Mouse (Mus musculus) frontal cortex, postnatal 25 days (tissue): Measurements from ENCODE around the gene E030018B13Rik.

Source experiments
- DNase-seq, 2 experiments: peaks; one replicate each; pipeline ENCODE4 v3.0.0; 2022; ENCODE audit warnings: low spot score in 2 of 2

E030018B13Rik gene

DNA sequence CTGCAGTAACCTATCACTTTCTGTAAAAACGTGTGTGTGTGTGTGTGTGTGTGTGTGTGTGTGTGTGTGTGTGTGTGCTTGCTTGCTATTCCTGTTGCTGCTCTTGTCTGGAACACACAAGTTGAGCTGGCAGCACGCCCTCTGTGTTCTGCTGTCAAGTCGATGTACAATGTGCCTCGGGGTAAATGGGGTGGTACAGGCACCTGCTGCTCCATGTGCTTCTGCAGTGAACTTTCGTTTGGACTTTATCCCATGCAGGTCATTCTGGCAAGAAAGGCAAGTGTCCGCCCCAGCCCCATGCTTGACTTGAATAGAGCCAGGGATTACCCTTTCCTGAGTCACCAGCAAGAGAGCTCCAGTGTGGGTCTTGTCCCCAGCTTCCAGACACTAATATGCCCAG lies 1.0 kb downstream of the E030018B13Rik start:
- DNase-seq: no peak

DNA sequence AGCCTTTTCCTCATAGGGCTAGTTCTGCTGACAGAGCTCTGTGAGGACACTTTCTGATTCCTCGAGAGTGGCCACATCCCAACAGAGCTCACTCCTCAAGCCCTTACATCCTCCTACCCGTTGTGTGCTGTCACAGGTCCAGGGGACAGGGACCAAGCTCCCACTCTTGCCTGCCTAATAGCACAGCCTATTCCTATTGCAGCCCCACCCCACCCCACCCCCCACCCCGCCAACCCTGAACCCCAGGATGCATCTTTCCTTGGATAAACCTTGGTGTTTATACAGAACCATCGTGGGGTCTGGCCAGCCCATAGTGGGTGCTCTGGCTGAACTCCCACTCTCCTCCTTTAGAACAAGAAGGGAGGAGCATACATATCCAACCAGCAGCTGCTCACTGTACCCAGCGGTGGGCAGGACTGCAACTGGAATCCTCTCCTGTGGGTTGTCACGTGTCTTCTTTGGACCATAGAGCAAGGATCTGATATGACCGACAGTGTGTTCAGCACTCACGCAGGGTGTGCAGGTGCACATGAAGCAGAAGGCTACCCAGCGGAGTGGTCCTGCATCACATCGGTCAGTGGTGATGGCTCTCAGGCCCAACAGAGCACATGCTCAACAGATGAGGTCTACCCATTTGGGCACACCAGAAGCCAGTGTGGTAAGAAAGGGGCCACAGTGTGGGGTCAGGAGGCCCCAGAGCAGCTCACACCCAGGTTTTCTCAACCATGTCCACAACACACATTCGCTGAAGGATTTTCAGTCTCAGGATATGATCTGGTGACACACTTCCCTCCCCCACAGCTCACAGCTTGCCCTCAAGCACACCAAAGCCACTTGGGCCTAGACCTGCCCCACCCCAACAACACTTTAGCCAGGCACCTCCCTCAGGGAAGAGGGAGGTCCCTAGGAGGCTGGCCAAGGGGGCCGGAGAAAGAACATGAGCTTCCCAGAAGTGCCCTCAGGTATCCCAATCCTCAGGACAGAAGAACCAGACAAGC lies 2.4 kb downstream of the E030018B13Rik start:
- DNase-seq: no peak

DNA sequence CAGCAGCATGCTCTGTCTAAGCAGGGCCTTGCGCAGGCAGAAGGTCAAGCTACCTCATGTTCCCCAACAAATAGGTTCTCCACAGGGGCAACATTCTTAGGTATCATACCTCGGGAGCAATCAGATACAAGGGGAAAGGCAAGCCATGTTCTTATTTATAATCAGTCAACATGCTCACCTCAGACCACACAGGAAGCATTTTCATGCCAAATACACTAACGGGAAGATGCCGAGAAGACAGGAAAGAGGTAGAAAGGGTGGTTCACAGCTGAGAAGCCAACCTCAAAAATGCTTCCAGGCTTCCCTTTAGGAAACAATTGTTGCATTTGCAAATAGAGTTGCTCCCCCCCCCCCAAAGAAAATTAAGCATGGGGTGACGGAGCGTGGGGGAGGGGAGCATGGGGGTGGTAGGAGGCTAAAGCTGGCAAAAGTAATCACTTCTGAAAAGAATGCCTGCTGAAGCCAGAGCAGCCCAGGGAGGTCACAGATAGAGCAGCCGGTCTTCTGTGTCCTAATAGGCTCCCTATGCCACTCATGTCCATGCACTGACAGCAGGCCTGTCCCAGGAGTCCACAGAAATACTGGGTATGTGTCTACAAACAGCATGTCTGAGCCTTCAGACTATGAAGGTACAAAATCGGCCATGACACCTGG lies 5.4 kb downstream of the E030018B13Rik start:
- no peak for DNase-seq

DNA sequence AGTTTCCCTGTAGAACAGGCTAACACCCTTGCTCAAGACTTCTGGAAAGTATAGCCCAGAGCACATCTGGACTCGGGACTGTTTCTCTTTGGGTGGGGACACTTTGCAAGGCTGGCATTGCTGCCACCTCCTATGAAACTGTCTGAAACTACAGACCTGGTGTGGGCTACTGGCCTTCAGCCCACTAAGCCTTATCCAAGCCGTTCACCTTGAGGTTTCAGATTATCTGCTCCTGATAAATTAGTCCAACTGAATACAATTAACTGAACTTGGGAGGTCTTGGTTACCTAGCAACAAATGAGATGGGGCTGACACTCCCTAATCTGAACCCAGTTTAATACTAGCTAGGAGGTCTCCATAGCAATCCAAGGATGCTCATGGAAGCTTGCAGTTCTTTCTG lies 5.9 kb downstream of the E030018B13Rik start:
- no peak for DNase-seq

DNA sequence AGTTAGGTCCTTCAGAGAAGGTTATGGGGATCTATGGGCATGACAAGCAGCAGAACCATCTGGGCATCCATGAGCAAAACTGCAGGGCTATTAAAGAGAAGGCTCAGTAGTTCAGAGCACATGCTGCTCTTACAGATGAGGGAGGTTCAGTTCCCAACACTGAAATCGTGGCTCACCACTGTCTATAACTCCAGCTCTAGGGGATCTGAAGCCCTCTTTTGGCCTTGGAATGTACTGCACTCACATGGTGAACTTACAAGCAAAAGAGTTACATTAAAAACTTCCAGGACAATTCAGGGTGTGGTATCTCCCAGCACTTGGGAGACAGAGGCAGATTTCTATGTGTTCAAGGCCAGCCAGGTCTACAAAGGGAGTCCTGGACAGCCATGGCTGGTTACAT lies 6.3 kb downstream of the E030018B13Rik start:
- DNase-seq: no peak

DNA sequence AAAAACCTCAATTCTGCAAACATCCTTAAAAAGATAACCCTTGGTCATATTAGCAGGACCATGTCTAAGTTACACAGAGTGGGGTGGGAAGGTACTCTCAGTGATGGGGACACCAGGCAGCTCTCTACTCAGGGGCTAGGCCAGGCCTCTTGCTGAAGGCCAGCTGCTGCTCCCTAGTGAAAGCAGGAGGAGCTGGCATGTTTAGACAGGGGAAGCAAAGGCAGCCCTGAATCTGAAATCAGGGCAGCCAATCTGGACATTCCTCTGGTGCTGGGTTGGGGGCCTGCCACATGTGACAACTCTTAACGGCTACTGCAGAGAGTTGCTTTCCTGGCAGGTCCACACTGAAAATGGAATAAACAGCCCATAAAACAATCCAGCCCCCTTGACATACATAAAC lies 7.5 kb downstream of the E030018B13Rik start:
- DNase-seq: no peak

DNA sequence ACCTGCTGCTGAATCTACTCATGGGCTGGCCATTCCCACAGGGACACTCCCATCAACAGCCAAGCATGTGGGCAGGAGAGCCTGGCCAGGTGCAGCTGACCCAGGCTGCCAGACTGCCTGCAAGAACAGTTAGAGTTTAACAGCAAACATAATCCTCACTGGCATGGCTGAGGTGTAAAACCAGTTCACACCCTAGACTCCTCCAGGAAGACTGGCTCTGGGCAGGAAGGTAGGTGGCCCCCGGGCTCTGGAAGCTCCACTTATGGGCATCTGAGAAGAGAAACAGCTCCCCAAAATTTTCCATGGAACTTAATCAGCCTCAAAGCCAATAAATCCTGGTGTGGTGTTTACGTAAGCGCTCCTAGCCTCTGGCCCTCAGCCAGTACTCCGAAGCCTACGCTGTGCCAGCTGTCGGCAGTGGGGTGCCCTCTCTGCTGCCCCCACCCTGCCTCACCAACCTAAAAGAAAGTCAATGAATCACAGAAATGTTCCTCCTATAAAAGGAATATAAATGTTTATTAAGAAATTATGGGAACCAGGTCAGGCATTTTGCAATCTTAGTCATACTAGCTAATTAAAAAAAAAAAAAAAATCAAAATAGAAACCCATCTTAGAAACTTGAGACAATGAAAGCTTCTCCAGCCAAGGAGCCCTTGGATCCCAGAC lies 8.2 kb downstream of the E030018B13Rik start:
- DNase-seq: peak in 1 of 2 experiments; percentile 73

DNA sequence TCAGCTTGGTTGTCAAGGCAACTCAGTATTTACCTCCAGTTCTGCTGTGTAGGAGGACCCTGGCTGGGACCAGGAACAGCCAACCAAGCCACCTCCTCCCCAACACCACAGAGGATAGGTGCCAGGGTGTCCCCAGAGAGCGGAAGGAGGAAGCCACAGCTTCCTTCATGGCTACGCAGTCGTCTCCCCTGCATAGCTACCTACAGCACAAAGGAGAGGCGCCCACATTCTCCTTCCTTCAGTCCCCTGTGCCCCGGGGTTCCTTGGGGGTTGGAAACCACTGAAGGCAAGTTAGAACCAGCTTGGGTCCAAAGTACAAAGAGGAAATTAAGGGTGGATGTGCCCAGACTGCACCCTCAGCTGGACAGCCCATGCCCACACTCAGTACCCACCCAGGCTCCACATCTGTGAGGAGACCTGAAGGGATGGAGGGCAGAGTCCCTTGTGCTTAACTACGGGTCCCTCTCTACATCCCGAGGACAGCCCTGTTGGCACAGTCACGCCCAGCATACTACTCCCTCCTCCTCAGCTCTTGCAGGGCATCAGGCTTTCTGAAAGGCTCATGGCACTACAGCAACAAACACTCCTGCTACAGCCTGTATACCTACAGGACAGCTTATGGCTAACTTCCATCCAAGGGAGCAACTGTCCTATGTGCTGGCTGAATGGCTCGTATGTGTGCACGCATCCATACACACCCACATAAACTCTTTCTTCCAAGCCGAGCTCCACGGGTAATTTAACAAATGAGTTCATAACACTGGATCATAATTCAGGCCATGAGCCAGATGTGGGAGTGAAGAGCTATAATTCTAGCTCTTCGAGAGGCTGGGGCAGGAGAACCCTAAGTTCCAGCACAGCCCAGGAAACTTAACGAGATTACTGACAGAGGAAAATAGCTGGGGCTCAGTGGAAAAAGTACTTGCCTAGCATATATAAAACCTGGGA lies 9.0 kb downstream of the E030018B13Rik start:
- peak in 1 of 2 experiments; percentile 57 for DNase-seq

DNA sequence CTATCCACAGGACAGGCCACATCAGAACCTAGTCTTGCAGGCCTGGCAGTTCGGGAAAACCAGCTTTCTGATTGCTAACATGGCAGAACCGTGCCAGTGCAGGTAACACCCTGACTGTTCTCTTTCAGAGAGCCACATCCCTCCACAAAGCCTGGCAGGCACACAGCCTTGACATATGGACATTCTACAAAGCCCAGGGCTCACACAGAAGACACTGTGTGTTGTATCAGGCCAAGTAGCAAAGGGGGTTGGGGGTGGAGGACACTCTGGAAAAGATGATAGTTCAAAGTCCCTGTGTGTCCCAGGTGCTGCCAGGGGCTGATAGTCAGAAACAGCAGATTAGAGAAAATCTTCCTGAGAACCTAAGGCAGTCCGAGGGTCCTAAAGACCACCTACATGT lies 9.8 kb downstream of the E030018B13Rik start:
- DNase-seq: no peak

DNA sequence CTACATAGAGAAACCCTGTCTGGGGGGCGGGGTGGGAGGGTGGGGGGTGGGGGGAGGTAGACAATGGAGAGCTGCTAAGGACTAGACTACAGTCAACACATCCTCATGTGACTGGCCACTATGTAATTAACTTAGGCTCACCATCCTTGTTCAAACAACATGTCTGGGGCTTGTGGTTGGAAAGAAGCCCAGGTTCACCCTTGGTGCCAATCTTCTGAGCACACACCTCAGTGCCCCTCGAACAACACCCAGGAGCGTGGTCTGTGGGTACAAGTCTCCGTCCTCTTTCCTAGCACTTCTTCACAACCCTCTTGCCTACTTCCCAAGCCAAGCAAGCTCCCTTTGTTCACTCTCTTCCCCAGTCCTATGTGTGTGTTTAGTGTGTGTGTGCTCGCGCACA lies 10.5 kb downstream of the E030018B13Rik start:
- no peak for DNase-seq

DNA sequence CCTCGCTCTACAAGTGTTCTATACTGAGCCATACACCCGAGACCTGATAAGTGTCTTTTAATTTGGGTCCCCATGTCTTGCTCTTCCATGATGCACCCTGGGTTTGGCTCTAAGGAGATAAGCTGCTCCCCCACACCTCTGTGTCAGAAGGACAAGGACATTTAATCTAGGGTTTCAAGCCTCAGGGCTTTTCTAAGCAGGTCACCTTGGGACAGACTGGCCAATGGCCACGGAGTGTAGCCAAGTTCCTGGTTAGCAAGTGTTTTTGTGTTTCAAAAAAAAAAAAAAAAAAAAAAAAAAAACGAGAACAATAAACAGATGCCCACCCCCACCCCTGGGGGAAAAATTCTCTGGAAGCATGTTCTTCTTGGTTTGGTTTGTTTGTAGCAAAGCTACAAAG lies 12.4 kb downstream of the E030018B13Rik start:
- no peak for DNase-seq

DNA sequence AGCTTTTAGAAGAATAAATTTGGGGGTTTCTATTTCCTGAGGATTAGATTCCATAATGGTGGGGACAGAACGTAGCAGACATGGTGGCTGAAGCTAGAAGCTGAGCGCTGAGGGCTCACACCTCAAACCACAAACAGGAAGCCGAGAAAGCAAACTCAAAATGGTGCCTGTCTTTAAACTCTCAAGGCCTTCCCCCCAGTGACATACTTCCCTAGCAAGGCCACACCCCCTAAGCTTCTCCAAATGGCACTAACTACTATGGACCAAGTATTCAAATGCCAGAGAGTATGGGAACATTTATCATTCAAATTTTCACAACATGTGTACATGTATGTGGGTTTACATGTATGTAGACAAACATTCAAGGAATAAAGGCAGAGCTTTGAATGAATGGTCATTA lies 13.5 kb downstream of the E030018B13Rik start:
- no peak for DNase-seq

DNA sequence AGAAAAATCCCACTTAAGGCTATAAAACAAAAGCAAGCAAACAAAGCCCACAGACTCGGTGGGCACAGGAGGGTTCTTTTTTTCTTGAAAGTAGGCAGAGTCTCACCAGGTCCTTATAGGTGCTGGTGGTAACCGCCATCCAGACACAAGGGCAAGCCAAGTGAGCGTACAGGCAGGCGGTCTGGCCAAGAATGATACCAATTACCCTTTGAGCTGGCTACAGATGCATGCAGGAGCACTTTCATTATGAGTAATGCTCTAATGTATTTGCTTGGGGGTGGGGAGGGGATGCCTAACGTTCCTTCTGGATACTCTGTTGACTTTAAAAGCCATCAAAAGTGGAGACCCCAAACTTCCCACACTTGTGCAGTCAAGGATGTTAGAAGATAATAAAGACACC lies 14.1 kb downstream of the E030018B13Rik start:
- no peak for DNase-seq

DNA sequence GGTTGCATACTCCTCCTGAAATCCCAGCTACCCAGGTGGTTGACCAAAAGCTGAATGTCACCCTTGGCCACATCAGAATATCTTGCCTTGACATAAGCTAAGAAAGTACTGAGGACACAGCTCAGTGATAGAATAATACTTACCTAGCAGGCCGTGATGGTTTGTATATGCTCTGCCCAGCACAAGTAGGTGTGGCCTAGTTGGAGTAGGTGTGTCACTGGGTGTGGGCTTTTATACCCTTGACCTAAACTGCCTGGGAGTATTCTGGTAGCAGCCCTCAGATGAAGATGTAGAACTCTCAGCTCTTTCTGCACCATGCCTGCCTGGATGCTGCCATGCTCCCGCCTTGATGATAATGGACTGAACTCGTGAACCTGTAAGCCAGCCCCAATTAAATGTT lies 15.8 kb downstream of the E030018B13Rik start:
- DNase-seq: no peak

DNA sequence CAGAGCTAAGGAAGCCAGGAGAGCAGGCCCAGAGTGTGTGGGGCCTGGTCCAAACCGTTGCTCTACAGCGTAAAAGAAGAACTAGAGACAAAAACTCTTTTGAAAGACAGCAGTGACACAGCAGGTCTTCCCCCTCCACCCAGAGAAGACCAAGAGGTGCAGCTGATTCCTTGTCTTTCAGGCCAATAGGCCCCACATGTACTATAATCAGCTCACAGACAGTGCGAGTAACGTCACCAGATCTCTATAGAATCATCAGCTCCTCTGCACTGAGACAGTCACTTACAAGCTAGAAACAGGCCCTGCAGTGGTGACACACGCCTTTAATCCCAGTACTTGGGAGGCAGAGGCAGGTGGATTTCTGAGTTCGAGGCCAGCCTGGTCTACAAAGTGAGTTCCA lies 17.2 kb downstream of the E030018B13Rik start:
- DNase-seq: no peak

DNA sequence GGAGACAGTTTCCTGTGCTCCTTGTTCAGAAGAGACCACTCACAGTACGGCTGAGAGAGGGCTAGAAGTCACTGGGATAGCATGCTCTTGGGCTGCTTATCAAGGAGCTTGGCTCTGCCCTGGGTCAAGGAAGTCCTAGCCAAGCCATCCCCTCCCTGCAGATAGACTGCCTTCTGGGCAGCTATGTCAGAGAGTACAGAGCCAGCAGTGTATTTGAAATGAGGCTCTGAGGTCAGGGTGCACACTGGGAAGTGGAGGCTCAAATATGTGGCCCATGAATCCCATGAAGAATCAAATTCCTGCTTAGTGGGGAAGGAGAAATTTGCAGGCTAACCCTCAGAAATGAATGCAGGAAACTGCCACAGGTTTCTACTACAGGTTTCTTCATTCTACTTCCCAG lies 17.9 kb downstream of the E030018B13Rik start:
- no peak for DNase-seq

DNA sequence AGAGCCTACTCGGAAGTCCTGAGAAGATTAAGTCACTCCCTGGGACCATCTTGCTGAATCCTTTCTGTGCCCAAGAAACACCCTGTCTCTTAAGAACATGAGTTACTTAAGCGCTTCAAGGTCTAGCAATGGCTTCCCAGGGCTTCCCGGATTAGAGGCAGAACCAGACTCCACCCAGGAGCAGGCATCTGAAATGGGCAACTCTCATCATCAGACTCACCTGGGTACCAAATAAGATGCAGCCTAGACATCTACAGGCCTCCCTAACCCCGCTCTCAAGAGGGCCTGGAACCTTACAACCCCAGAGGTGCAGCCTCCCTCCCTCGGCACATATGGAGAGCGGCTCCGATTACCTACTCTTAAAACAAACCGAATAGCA lies 19.1 kb downstream of the E030018B13Rik start:
- DNase-seq: no peak

DNA sequence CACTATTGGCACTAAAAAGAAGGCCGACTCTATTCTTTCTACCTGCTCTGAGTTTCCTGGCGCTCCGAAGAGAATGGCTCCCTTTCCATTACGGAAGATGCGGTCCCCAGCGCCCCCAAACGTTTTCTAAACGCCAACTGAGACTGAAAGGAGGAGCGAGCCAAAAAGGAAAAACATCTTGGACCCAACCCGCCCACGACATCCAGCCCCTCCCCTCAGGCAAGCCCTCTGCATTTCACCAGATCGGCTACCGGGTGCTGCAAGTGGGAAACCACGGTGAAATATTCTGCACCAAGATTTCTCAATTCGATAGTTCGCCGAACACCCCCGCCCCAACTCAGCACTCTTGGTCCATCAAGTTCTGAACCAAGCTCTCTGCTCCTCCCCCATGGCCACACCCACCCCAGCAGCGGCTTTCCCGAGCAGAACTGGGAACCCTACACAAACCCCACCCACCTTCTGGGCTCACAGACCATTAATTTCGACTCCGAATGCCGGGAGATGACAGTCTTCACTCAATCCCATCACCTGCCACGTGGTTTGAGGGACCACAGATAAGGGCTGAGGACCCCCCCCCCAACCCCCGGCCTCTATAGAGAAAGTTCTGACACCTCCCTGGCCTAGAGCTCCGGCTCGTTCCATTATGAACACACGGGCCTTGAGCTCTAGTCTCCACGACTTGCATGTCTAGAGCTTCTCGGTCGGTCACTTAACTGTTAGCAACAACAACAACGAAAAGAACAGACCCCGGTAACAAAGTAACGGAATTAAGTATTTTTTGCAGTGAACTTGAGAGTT lies 19.7 kb downstream of the E030018B13Rik start:
- peak in 1 of 2 experiments; percentile 66 for DNase-seq

DNA sequence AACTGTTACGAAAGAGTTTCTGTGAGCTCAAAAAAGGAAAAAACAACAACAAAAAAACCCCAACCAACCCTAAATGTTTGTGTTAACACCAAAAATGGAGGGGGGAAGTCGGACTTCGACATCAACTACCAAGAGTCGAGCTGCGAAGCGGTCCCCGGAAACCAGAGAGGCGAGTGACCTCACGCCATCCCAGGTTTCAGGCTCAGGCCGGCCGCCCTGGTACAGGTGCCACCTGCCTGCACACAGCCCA lies 20.3 kb downstream of the E030018B13Rik start:
- no peak for DNase-seq

DNA sequence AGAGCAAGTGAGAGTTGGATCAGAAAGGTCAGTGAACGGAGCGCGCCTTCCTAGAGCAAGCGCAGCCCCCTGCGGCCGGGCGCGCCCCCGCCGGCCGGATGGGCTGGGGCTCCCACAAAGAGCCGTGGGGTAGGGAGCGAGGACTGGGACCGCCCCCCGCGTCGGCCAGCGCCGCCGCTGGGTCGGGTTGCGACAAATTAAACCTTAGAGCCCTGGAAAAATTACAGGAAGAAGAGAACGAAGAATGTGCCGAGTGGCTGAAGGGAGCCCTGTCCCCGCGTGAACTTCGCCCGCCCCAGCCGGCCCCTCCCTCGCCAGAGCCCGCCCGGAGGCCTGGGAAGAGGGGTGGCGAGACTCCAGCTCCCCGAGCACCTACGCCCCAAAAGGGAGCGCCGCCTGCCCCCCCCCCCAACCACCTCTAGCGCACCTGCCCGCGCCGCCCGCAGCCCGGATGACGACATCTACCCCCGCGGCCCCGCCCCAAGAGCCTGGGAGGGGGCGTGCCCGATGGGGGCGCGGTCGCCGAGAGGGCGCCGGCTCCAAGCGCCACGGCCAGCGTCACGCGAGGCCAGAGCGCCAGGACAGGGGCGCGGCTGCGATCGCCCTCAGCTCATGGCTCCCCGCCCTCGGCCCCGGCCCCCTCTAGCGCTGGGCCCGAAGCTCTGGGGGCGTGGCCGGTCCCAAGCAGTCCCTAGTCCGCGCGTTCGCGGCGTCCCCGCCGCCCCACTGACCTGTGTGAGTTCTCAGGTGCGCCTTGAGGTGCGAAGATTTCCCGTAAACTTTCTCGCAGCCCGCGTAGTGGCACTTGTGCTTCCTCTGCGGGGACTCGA lies 20.8 kb downstream of the E030018B13Rik start:
- no peak for DNase-seq
